Mouse (Mus musculus) kidney, adult 2 months (tissue): ENCODE data around the gene Cntn5. TPM values are rescaled to one million over a fixed set of nuclear protein-coding genes. Genes with fewer than 3 reads are reported as not detected.

Source experiments
- DNase-seq: peaks from one replicate; pipeline ENCODE4 v3.0.0; 2021
- H3K27ac ChIP-seq: fragments of 200-500 bp; 2 replicates; pipeline ENCODE4 v1.5.1; 2012; ENCODE audit warnings: low read depth, low read length, control low read depth, inconsistent platforms; ENCODE audit not compliant: insufficient read depth
- H3K27me3 ChIP-seq: fragments of 200-500 bp; replicated peaks from 2 replicates; pipeline ENCODE4 v1.6.1; 2012; ENCODE audit warnings: mild to moderate bottlenecking, moderate library complexity, low read length, inconsistent platforms; ENCODE audit not compliant: control insufficient read depth, insufficient read depth
- H3K36me3 ChIP-seq: fragments of 200-500 bp; 2 replicates; pipeline ENCODE4 v1.6.1; 2012; ENCODE audit warnings: mild to moderate bottlenecking, moderate library complexity, low read length, inconsistent platforms; ENCODE audit not compliant: control insufficient read depth, insufficient read depth
- H3K4me1 ChIP-seq: fragments of 200-500 bp; 2 replicates; pipeline ENCODE4 v1.6.1; 2011; ENCODE audit warnings: low read length; ENCODE audit not compliant: control insufficient read depth, insufficient read depth
- H3K4me3 ChIP-seq: fragments of 200-500 bp; 2 replicates; pipeline ENCODE4 v1.5.1; 2011; ENCODE audit warnings: mild to moderate bottlenecking, low read depth, low read length, control low read depth; ENCODE audit not compliant: insufficient read depth
- CTCF ChIP-seq: fragments of 200-500 bp; conservative IDR thresholded peaks from 2 replicates; pipeline ENCODE4 v1.5.1; 2011; ENCODE audit warnings: low read depth, mild to moderate bottlenecking, control low read depth, low read length, moderate library complexity, mixed read lengths; ENCODE audit not compliant: insufficient read depth, insufficient read length
- POLR2A ChIP-seq: fragments of 200-500 bp; IDR thresholded peaks from one replicate; pipeline ENCODE4 v1.6.1; 2011; ENCODE audit warnings: low read depth, low read length, control low read depth
- WGBS: fragments of 180-500 bp; shearing (Covaris S2); methylation state at CpG from one replicate; pipeline ENCODE4 v1.1.7; 2018; 5-methylcytosine and 5-hydroxymethylcytosine counted together
- polyA plus RNA-seq: library from polyadenylated mRNA; depleted of rRNA; stranded (reverse); fragments of >200 nt; gene quantifications from 2 replicates; pipeline ENCODE4 v1.2.3, GENCODE M21; 2012

The Cntn5 gene
- polyA plus RNA-seq, 1 experiment: 0.09 TPM

DNA sequence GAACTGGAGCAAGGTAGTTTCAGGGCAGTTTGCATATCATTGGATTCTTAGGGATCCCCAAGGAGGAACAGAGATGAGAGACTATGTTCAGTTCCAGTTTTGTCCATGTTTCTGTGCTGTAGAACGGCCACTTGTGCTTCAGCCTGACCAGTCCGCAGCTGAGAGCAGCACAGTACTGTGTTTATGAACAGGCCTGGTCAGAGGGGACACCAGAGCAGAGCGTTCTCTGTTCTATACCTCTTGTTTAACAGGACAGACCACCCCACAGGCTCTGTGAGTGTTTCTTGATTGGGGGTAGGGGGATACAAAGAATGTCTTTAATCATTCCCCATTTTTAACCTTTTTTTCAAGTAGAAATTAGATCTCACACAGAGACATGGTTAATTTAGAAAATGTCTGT is 984.0 kb downstream of the Cntn5 start:
- Histone ChIP-seq H3K4me3 (no peak overlapping the region), H3K36me3 (no peaks in the 10 kb centered on the region), H3K27me3 (no peaks in the 10 kb centered on the region), H3K27ac (no peak overlapping the region), H3K4me1 (no peaks in the 10 kb centered on the region)
- DNase-seq: no peak
- TF ChIP-seq CTCF (no peak), POLR2A (no peak)
- 91% methylated on average over 3 of the region's 3 CpGs for WGBS

DNA sequence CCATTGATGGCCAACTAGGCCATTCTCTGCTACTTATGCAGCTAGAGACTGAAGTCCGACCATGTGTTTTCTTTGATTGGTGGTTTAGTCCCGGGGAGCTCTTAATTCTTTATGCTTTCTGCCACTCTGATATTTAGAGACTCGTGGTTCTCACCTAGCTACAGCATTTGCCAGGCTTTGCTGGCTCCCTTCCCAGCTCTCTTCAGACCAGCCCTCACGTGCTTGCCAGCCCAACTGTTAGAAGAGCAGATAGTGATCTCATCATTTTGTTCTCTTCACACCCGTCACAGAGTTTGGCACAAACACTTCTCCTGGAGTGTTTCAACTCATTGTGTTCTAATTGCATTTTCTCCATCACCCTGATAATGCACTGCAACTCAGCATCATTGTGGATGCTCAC is 1005.5 kb downstream of the Cntn5 start:
- TF ChIP-seq CTCF (no peak), POLR2A (no peak)
- Histone ChIP-seq H3K27me3 (no peaks in the 10 kb centered on the region), H3K4me1 (no peaks in the 10 kb centered on the region), H3K4me3 (no peak overlapping the region), H3K27ac (no peak overlapping the region), H3K36me3 (no peaks in the 10 kb centered on the region)
- 42% methylated on average over 5 of the region's 5 CpGs for WGBS
- DNase-seq: peak; percentile 7

DNA sequence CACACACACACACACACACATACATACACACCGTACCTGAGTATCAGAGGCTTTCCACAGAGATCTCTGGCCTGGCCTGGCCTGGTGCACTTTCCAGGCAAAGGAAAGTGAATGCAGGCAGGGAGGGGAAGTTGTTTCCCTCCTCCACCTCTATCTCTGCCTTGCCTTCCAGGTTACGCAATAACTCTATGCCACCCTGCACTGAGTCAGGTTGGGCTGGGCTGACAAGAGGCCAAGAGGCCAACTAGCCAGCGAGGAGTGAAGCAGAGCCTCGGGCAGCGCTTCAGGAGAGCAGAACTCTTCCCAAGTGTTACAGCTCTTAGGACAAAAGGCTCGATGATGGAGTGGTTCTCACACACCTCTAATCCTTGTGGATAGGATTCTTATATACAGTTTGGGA is 1018.4 kb downstream of the Cntn5 start:
- H3K36me3 ChIP-seq: no peaks in the 10 kb centered on the region
- H3K4me1 ChIP-seq: no peaks in the 10 kb centered on the region
- DNase-seq: peak; percentile 45
- WGBS: 48% methylated on average over 6 of the region's 6 CpGs
- H3K27me3 ChIP-seq: no peaks in the 10 kb centered on the region
- no peak overlapping the region for H3K4me3 ChIP-seq
- no peak overlapping the region for H3K27ac ChIP-seq
- TF ChIP-seq POLR2A: no peak
- TF ChIP-seq CTCF: no peak

DNA sequence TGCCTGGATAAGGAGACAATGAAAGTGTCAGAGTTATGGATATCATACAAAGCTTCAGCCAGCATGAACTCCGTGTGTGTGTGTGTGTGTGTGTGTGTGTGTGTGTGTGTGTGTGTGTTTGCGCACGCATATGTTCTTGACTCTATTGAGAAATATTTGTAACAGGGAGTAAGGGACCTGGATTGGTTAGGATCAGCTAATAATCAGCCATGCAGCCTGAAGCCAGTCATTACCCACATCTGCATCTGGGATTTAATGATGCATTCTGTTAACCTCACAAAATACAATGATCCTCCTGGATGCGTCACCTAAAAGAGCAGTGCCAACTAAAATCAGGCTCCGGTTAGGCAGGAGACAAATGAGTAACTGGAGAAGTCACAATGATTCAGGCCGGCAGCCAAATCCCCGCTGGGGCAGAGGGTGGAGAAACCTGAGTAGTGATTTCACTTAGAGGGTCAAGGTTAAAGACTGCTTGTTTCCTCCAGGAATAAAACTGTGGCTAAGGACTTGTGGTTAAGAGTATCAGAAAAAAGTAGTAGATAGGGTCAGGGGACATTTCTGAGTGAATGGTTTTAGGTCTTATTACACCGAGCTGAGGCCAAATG is 1021.7 kb downstream of the Cntn5 start:
- peak; percentile 89 for DNase-seq
- Histone ChIP-seq H3K27ac (no peak overlapping the region), H3K4me1 (no peaks in the 10 kb centered on the region), H3K36me3 (no peaks in the 10 kb centered on the region), H3K4me3 (no peak overlapping the region), H3K27me3 (no peaks in the 10 kb centered on the region)
- TF ChIP-seq CTCF (no peak), POLR2A (no peak)
- 17% methylated on average over 8 of the region's 8 CpGs for WGBS

GRCm38 (mm10) chr9:9872112-9873035 is 1032.2 kb downstream of the Cntn5 start:
- no peaks in the 10 kb centered on the region for H3K27me3 ChIP-seq
- no peaks in the 10 kb centered on the region for H3K36me3 ChIP-seq
- no peaks in the 10 kb centered on the region for H3K4me1 ChIP-seq
- 49% methylated on average over 7 of the region's 7 CpGs for WGBS
- TF ChIP-seq CTCF (no peak), POLR2A (no peak)
- no peak overlapping the region for H3K27ac ChIP-seq
- H3K4me3 ChIP-seq: no peak overlapping the region
- no peak for DNase-seq

DNA sequence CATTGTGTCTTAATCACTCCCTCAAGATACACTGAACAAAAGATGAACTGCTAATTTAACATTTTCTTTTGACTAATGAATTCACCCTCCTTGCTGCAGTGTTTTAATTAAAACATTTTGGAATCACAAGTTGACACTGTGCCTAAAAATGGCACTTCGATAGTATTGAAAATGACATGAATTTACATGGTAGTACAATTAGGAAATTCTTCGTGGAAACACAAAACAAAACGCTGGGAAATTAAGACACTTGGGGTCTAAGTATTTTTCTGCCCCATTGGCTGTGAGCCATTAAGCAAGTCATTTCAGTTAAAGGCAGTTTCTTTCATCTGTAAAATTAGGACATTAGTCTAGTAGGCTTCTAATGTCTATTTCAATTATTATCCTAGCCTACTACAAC is 1043.9 kb downstream of the Cntn5 start:
- H3K27me3 ChIP-seq: no peaks in the 10 kb centered on the region
- no peak for DNase-seq
- 52% methylated on average over 3 of the region's 3 CpGs for WGBS
- H3K4me1 ChIP-seq: no peaks in the 10 kb centered on the region
- TF ChIP-seq CTCF (no peak), POLR2A (no peak)
- H3K4me3 ChIP-seq: no peak overlapping the region
- no peak overlapping the region for H3K27ac ChIP-seq
- no peaks in the 10 kb centered on the region for H3K36me3 ChIP-seq

- H3K4me3 ChIP-seq: no peak overlapping the region
- H3K36me3 ChIP-seq: no peaks in the 10 kb centered on the region
- no peak for DNase-seq
- 53% methylated on average over 1 of the region's 1 CpGs for WGBS
- no peak overlapping the region for H3K27ac ChIP-seq
- H3K27me3 ChIP-seq: no peaks in the 10 kb centered on the region
- H3K4me1 ChIP-seq: no peaks in the 10 kb centered on the region
- TF ChIP-seq POLR2A: no peak
- no peak for TF ChIP-seq CTCF
Measured at GRCm38 (mm10) chr9:9859323-9859722, 1045.3 kb downstream of the Cntn5 start.
